Mouse (Mus musculus) brown adipose tissue, adult 24 weeks (tissue): Measurements from ENCODE around the gene Fam76a. TPM values are rescaled to one million over a fixed set of nuclear protein-coding genes. Genes with fewer than 3 reads are reported as not detected.

ENCODE experiments used
- H3K27ac ChIP-seq: fragments of 200-500 bp; replicated peaks from 2 replicates; pipeline ENCODE4 v1.5.1; 2012; ENCODE audit warnings: low read depth, mild to moderate bottlenecking, low read length
- H3K4me1 ChIP-seq: fragments of 200-500 bp; 2 replicates; pipeline ENCODE4 v1.6.1; 2012; ENCODE audit warnings: low read length, mixed read lengths; ENCODE audit not compliant: control insufficient read depth, insufficient read depth, insufficient read length
- H3K4me3 ChIP-seq: fragments of 200-500 bp; 2 replicates; pipeline ENCODE4 v1.5.1; 2012; ENCODE audit warnings: low read depth, mild to moderate bottlenecking, low read length, moderate library complexity; ENCODE audit not compliant: insufficient read depth
- polyA plus RNA-seq: library from polyadenylated mRNA; stranded (reverse); fragments of >200 nt; gene quantifications from 2 replicates; pipeline ENCODE4 v1.2.4, GENCODE M21; 2012; ENCODE audit not compliant: missing spikeins, insufficient read depth, insufficient read length

The Fam76a gene
- polyA plus RNA-seq, 1 experiment: 17.8 TPM

DNA sequence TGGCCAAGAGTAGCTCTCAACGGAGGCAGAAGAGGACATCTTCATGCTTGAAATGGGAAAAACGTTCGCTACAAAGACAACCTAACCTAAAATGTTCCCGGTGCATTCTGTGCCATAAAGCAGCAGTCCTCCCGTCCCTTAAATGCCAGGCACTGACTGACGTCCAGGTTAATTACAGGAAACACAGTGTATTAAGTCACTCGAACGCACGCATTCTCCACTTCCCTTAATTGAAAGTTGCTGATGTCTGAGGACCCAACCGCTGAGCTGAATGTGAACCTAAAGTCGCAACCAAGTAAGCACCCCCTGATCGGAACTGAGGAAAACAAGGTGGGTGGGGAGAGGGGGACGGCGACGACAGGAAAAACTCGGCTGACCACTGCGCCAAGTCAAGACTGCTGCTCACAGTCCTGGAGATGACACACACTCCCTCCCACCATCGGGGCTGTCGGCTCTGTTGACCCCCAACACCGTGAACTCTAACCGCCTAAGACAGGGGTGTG, 38.7 kb downstream of the Fam76a start:
- Histone ChIP-seq H3K27ac (peak overlapping the region; percentile 92), H3K4me3 (peak overlapping the region; percentile 88), H3K4me1 (peaks cover 7% of the 10 kb centered on the region; the same call in 1 of the 2 replicates)

DNA sequence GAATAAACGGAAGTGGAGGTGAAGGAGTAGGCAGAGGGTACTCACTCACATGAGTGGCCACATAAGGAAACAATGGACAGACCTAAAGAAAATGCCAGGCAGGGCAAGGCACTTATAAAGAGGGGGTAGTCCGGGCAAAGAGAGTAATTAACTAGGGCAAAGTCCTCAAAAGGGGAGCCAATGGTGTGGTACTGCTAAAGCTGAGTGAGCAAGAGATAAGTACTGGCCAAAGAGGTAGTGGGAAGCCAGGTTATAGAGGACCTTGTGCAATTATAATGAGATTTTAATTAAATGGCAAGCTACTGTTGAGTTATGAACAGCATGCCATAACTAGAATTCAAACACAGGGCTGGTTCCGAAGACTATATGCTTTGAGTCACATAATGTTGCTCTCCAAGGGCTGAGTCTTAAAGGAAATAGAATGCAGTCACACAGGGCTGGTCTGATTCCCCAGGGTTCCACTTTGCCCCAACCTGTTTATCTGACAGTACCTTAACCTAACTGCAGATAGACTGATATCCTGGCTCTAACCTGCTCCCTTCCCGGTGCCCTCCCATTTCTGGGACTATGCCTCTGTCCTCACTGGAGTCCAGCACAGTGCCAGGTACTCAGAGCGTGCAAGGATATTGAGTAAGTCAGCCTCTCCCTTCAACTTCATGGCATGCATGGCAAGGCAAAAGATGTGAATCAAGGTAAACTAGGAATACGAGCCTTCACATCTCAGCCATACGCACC, 47.8 kb downstream of the Fam76a start:
- Histone ChIP-seq H3K4me1 (peaks cover 1% of the 10 kb centered on the region; the same call in 1 of the 2 replicates), H3K27ac (no peak overlapping the region), H3K4me3 (no peak overlapping the region)

DNA sequence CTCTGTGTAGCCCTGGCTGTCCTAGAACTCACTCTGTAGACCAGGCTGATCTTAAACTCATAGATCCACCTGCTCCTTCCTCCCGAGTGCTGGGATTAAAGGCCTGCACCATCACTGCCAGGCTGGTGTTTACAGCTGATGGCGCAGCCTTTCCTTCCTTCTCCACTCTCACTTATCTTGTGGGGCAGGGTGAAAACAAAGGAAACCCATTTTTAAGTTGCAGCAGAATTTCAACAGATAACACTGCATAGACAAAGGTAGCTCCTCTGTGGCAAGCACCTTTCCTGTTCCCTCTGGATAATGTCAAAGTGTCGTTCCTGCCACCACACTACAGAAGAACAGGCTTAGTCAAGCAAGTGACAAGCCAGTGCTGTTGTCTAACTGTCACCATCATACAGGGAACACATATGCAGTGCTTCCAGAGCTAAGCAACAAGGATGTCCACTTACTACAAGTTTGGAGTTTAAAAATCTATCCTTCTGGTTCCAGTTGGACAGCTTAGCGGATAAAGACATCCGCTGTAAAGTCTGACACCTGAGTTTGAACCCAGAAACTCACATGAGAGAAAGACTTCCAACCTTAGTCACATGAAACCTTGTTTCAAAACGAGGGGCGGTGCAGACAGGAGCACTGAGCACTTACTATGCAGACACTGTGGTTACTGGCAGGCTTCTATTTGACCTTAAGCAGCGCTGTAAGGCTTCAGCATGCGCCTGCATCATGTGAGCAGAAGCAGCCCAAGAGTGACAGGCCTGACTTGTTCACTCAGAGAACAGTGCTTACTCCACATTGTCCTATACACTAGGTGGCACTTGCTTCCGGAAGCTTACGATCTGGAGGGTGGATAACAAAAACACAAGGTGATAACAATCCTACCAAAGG, 48.6 kb downstream of the Fam76a start:
- Histone ChIP-seq H3K4me1 (no peaks in the 10 kb centered on the region; the same call in 1 of the 2 replicates), H3K27ac (no peak overlapping the region), H3K4me3 (no peak overlapping the region)

GRCm38 (mm10) chr4:132871116-132871515, 51.2 kb downstream of the Fam76a start:
- Histone ChIP-seq H3K27ac (no peak overlapping the region), H3K4me1 (no peaks in the 10 kb centered on the region; the same call in 1 of the 2 replicates)

DNA sequence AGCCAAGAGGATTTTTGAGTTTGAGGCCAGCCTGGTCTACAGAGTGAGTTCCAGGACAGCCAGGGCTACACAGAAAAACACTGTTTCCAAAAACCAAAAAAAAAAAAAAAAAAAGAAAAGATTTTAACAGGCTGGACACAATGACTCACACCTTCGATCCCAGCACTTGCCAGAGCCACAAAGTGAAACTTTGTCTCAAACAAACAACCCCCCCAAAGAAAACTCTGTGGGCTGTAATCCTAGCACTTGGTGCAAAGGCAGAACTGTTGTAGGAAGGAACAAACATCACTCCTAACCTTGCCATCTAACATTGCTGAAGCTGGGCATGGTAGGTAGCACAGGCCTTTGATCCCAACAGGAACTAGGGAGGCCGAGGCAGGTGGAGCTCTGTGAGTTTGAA, 57.5 kb downstream of the Fam76a start:
- Histone ChIP-seq H3K4me3 (no peak overlapping the region), H3K27ac (no peak overlapping the region), H3K4me1 (no peaks in the 10 kb centered on the region)

More at GRCm38 (mm10) chr4:132871116-132871515, 51.2 kb downstream of the Fam76a start:
- H3K4me3 ChIP-seq: no peak overlapping the region

- Histone ChIP-seq H3K4me3 (no peak overlapping the region), H3K27ac (no peak overlapping the region)
These were observed 59.3 kb downstream of the Fam76a start for GRCm38 (mm10) chr4:132863012-132863411.

GRCm38 (mm10) chr4:132860880-132861279, 61.5 kb downstream of the Fam76a start:
- no peaks in the 10 kb centered on the region for H3K4me1 ChIP-seq
- no peak overlapping the region for H3K4me3 ChIP-seq
- no peak overlapping the region for H3K27ac ChIP-seq

More at GRCm38 (mm10) chr4:132863012-132863411, 59.3 kb downstream of the Fam76a start:
- H3K4me1 ChIP-seq: no peaks in the 10 kb centered on the region

Other genes starting within 250 kb of the Fam76a start
- gene Xkr8, start 190.0 kb downstream of the Fam76a start, polyA plus RNA-seq: 2.5 and 2.7 TPM in 2 replicates
- 0.92 TPM in 1 of 2 replicates, not detected in the other for gene Smpdl3b, start 165.3 kb downstream of the Fam76a start, polyA plus RNA-seq
- 3.5 and 6.6 TPM in 2 replicates for gene Rpa2, start 154.2 kb downstream of the Fam76a start, polyA plus RNA-seq
- gene Themis2, start 126.2 kb downstream of the Fam76a start, polyA plus RNA-seq: 2.8 and 3.4 TPM in 2 replicates
- 17.3 and 20.4 TPM in 2 replicates for gene Ppp1r8, start 79.4 kb downstream of the Fam76a start, polyA plus RNA-seq
- 53.6 and 63.8 TPM in 2 replicates for gene Stx12, start 38.0 kb downstream of the Fam76a start, polyA plus RNA-seq
- gene Fgr, start 51.5 kb upstream of the Fam76a start, polyA plus RNA-seq: 0.55 TPM in 1 of 2 replicates, not detected in the other
- 16.4 and 26.1 TPM in 2 replicates for gene Ahdc1, start 88.7 kb upstream of the Fam76a start, polyA plus RNA-seq
- 39.6 and 39.8 TPM in 2 replicates for gene Wasf2, start 207.9 kb upstream of the Fam76a start, polyA plus RNA-seq